Mouse (Mus musculus): ENCODE data around the gene Gm10320. TPM values are rescaled to one million over a fixed set of nuclear protein-coding genes. Genes with fewer than 3 reads are reported as not detected.

Gm10320 gene
- polyA plus RNA-seq, 1 experiment from 2014 or later, result 1.4 TPM

GRCm38 (mm10) chr13:98445391-98446125 lies 46.2 kb downstream of the Gm10320 start:
- DNase-seq (ENCODE audit: low spot score), result no peak
- Histone ChIP-seq H3K27me3 (ENCODE audit: insufficient read depth, poor library complexity, severe bottlenecking) (no peaks in the 10 kb centered on the region), H3K36me3 (no peaks in the 10 kb centered on the region)

DNA sequence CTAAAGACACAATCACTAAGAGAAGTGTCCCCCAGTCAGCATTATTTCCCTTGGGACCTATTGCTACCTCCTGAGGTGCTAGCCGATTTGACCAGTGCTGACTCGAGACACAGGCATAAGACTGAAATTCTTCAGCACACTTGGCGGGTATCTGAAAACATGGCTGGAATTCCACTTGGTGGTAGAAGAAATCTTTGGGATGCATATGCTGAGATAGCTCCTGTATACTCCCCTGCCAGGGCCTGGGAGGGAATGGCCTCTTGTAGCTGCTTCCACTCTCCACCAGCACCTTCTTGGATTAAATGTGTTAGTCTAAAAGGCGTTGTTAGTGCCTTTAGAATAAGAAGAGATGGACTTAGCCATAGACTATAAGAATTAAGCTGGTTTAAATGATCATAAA lies 50.8 kb downstream of the Gm10320 start:
- no peaks in the 10 kb centered on the region for H3K9me3 ChIP-seq
- H3K4me1 ChIP-seq (replicated peaks), result no peaks in the 10 kb centered on the region
- H3K27me3 ChIP-seq (ENCODE audit: insufficient read depth, poor library complexity, severe bottlenecking), result no peaks in the 10 kb centered on the region
- 81% methylated on average over 4 of the region's 4 CpGs for WGBS
- H3K4me3 ChIP-seq, result no peak overlapping the region
- H3K36me3 ChIP-seq, result no peaks in the 10 kb centered on the region
- no peak for DNase-seq (ENCODE audit: low spot score)
- H3K27ac ChIP-seq, result no peak overlapping the region

More at GRCm38 (mm10) chr13:98445391-98446125, 46.2 kb downstream of the Gm10320 start:
- Histone ChIP-seq H3K4me3 (no peak overlapping the region), H3K27ac (no peak overlapping the region), H3K9me3 (no peaks in the 10 kb centered on the region), H3K4me1 (replicated peaks) (no peaks in the 10 kb centered on the region)
- 88% methylated on average over 7 of the region's 7 CpGs for WGBS

- no peak for DNase-seq (ENCODE audit: low spot score)
- no peaks in the 10 kb centered on the region for H3K27me3 ChIP-seq (ENCODE audit: insufficient read depth, poor library complexity, severe bottlenecking)
- no peaks in the 10 kb centered on the region for H3K4me1 ChIP-seq (replicated peaks)
- WGBS, result 59% methylated on average over 13 of the region's 13 CpGs
- H3K4me3 ChIP-seq, result no peak overlapping the region
- no peaks in the 10 kb centered on the region for H3K9me3 ChIP-seq
- no peak overlapping the region for H3K27ac ChIP-seq
- no peaks in the 10 kb centered on the region for H3K36me3 ChIP-seq
Measured at GRCm38 (mm10) chr13:98440293-98440952, 51.4 kb downstream of the Gm10320 start.

Other genes with a start within 250 kb of the Gm10320 start
- 36.8 and 44.8 TPM in 2 replicates for gene Utp15, start 229.0 kb downstream of the Gm10320 start, polyA plus RNA-seq (2016; fragmentation: Nextera tagmentation; extraction: Ambion mirVana)
- gene Ankra2, start 228.9 kb downstream of the Gm10320 start, polyA plus RNA-seq (2016; fragmentation: Nextera tagmentation; extraction: Ambion mirVana), result 17.6 and 22.4 TPM in 2 replicates
- not detected in 2 replicates for gene Gm21976, start 212.1 kb downstream of the Gm10320 start, polyA plus RNA-seq (2016; fragmentation: Nextera tagmentation; extraction: Ambion mirVana)
- 664 and 711 TPM in 2 replicates for gene Btf3, start 175.0 kb downstream of the Gm10320 start, polyA plus RNA-seq (2016; fragmentation: Nextera tagmentation; extraction: Ambion mirVana)
- 3.9 TPM in 2 replicates for gene Foxd1, start 137.8 kb downstream of the Gm10320 start, polyA plus RNA-seq (2016; fragmentation: Nextera tagmentation; extraction: Ambion mirVana)
- gene Tmem174, start 145.4 kb upstream of the Gm10320 start, polyA plus RNA-seq (2016; fragmentation: Nextera tagmentation; extraction: Ambion mirVana), result not detected in 2 replicates
- not detected in 2 replicates for gene Tmem171, start 202.8 kb upstream of the Gm10320 start, polyA plus RNA-seq (2016; fragmentation: Nextera tagmentation; extraction: Ambion mirVana)